Comparison of ENCODE assay signal across 28 mouse cellular contexts in the genomic region with DNA sequence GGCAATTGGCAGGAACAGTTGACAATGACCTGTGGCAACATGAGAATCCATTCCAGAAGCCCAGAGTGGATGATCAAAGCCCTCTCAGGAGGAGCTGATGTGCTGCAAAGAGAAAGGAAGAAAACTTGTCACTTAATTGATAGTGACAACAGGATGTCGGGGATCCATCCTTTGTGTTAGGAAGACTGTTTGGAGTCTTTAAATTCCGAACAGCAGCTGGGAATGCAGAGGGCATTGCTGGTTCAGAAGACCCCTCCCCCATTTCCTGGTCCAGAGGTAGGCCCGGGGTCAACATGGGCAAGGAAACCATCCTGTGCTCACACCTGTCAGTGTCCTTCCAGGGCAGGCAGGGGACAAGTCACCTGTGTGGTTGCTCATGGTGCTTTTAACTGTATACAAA. TPM values are rescaled to one million over a fixed set of nuclear protein-coding genes. Genes with fewer than 3 reads are reported as not detected.
DNase-seq lines count a peak whose midpoint lies in the region; ATAC-seq lines count a peak whose summit lies in the region.
"Had no signal": no experiment of that assay in that cellular context is flagged by ENCODE, and none has a peak within 500 bp of the region (broad histone marks: within the 10 kb centered on the region; RNA-seq: fewer than 3 reads in every experiment).

No protein-coding gene starts in this region.

- peak; percentile 25 for DNase-seq in heart, embryonic 10.5 days (ENCODE audit: low spot score)
- peak; percentile 17 for DNase-seq in retina, postnatal 1 day
- DNase-seq in retina, embryonic 14.5 days (ENCODE audit: low spot score) = no peak
- peak; percentile 8 for DNase-seq in embryo, embryonic 9.5 days (ENCODE audit: extremely low spot score)
- DNase-seq: adrenal gland, postnatal 10 days; B cell, adult 2 months; cerebellum, adult 11 months; cerebellum, adult 2 months; cerebellum, adult 9-11 months; cerebellum, postnatal 25 days; gastrocnemius, postnatal 10 days; heart, postnatal 14 days; heart, postnatal 4 days; kidney, adult 18-20 months had no signal

- H3K9ac ChIP-seq in heart, embryonic 12.5 days = no peak overlapping the region
- H3K9ac ChIP-seq in hindbrain, embryonic 16.5 days (ENCODE audit: low read depth, low read length) = no peak overlapping the region
- H3K9ac ChIP-seq: embryonic facial prominence, embryonic 12.5 days; forebrain, embryonic 13.5 days; heart, embryonic 13.5 days; hindbrain, embryonic 14.5 days; intestine, embryonic 15.5 days had no signal

- no peaks in the 10 kb centered on the region for H3K4me1 ChIP-seq in heart, embryonic 10.5 days
- H3K4me1 ChIP-seq in heart, embryonic 12.5 days (replicated peaks) = 0 out of 2 replicates have a peak, but pooled peaks cover 8% of the 10 kb centered on the region
- H3K4me1 ChIP-seq in hindbrain, embryonic 16.5 days (ENCODE audit: control insufficient read depth, insufficient read depth, low read depth, low read length) = no peaks in the 10 kb centered on the region
- H3K4me1 ChIP-seq: embryonic facial prominence, embryonic 12.5 days; forebrain, embryonic 13.5 days; heart, embryonic 13.5 days; intestine, embryonic 15.5 days had no signal

- H3K27ac ChIP-seq in heart, embryonic 10.5 days = no peak overlapping the region
- no peak overlapping the region for H3K27ac ChIP-seq in heart, embryonic 12.5 days (ENCODE audit: poor library complexity, severe bottlenecking)
- no peak overlapping the region for H3K27ac ChIP-seq in hindbrain, embryonic 16.5 days (ENCODE audit: low read depth, low read length)
- H3K27ac ChIP-seq: embryonic facial prominence, embryonic 12.5 days; forebrain, embryonic 10.5 days; forebrain, embryonic 13.5 days; heart, embryonic 13.5 days; hindbrain, embryonic 14.5 days; intestine, embryonic 15.5 days had no signal

- 16% methylated on average over 3 of the region's 3 CpGs for WGBS in heart, embryonic 10.5 days
- 11% methylated on average over 3 of the region's 3 CpGs for WGBS in heart, embryonic 12.5 days
- 18% methylated on average over 3 of the region's 3 CpGs for WGBS in hindbrain, embryonic 16.5 days

- H3K27me3 ChIP-seq in heart, embryonic 10.5 days (ENCODE audit: insufficient read depth, poor library complexity, severe bottlenecking) = no peaks in the 10 kb centered on the region
- no peaks in the 10 kb centered on the region for H3K27me3 ChIP-seq in heart, embryonic 12.5 days (replicated peaks)
- H3K27me3 ChIP-seq in hindbrain, embryonic 16.5 days (replicated peaks; ENCODE audit: control insufficient read depth, insufficient read depth, low read length) = no peaks in the 10 kb centered on the region
- H3K27me3 ChIP-seq: CH12.LX; embryonic facial prominence, embryonic 12.5 days; forebrain, embryonic 13.5 days; heart, embryonic 13.5 days; intestine, embryonic 15.5 days; Patski had no signal

- H3K9me3 ChIP-seq in heart, embryonic 10.5 days = no peaks in the 10 kb centered on the region
- H3K9me3 ChIP-seq in heart, embryonic 12.5 days (replicated peaks) = no peaks in the 10 kb centered on the region
- no peaks in the 10 kb centered on the region for H3K9me3 ChIP-seq in hindbrain, embryonic 16.5 days (ENCODE audit: control insufficient read depth, low read length)
- H3K9me3 ChIP-seq: embryonic facial prominence, embryonic 12.5 days; forebrain, embryonic 10.5 days; forebrain, embryonic 13.5 days; heart, embryonic 13.5 days; intestine, embryonic 15.5 days had no signal

- no peaks in the 10 kb centered on the region for H3K36me3 ChIP-seq in heart, embryonic 10.5 days
- H3K36me3 ChIP-seq in heart, embryonic 12.5 days = peaks cover 18% of the 10 kb centered on the region
- no peaks in the 10 kb centered on the region for H3K36me3 ChIP-seq in hindbrain, embryonic 16.5 days (ENCODE audit: control insufficient read depth, insufficient read depth, low read length)
- H3K36me3 ChIP-seq: forebrain, embryonic 10.5 days; G1E; intestine, embryonic 15.5 days had no signal

- H3K4me3 ChIP-seq in heart, embryonic 10.5 days = no peak overlapping the region
- H3K4me3 ChIP-seq in heart, embryonic 12.5 days = no peak overlapping the region
- no peak overlapping the region for H3K4me3 ChIP-seq in hindbrain, embryonic 16.5 days (ENCODE audit: low read length)
- H3K4me3 ChIP-seq: embryonic facial prominence, embryonic 12.5 days; erythroblast, embryonic 14.5 days; forebrain, embryonic 10.5 days; forebrain, embryonic 13.5 days; heart, embryonic 13.5 days; intestine, embryonic 15.5 days had no signal

- ATAC-seq in heart, embryonic 12.5 days (ENCODE audit: insufficient number of reproducible peaks, low FRiP score) = no peak
- no peak for ATAC-seq in hindbrain, embryonic 16.5 days
- no peak for ATAC-seq in erythroid progenitor cell, adult 5-6 weeks (replicated peaks; ENCODE audit: low FRiP score, poor library complexity, severe bottlenecking)
- ATAC-seq: forebrain, embryonic 13.5 days; forebrain, embryonic 16.5 days; intestine, embryonic 15.5 days; Patski had no signal

- H3K4me2 ChIP-seq in heart, embryonic 12.5 days = no peak overlapping the region
- H3K4me2 ChIP-seq in hindbrain, embryonic 16.5 days (ENCODE audit: low read length) = no peak overlapping the region
- H3K4me2 ChIP-seq: embryonic facial prominence, embryonic 12.5 days; forebrain, embryonic 13.5 days; heart, embryonic 13.5 days; hindbrain, embryonic 14.5 days; intestine, embryonic 15.5 days had no signal

RNA-seq across cellular contexts. Expression of a gene that starts 37.0 kb away (rescaled TPM):
- 15.5 and 17.3 TPM in 2 replicates for polyA plus RNA-seq in heart, embryonic 10.5 days (2016; fragmentation: Nextera tagmentation; extraction: Ambion mirVana)
- 19.0 and 22.7 TPM in 2 replicates for polyA plus RNA-seq in heart, embryonic 12.5 days (2016; fragmentation: Nextera tagmentation; extraction: Ambion mirVana)
- polyA plus RNA-seq in hindbrain, embryonic 16.5 days (2015; fragmentation: Nextera tagmentation; extraction: Ambion mirVana) = 14.6 and 15.3 TPM in 2 replicates
- total RNA-seq in erythroid progenitor cell, adult 5-6 weeks (2015; ENCODE audit: low replicate concordance) = 0.72 and 2.5 TPM in 2 replicates
- 1.1 and 1.7 TPM in 2 replicates for total RNA-seq in erythroid progenitor cell, adult 5-6 weeks (2017; ENCODE audit: low replicate concordance)
- polyA plus RNA-seq: G1E had no signal
